Mouse (Mus musculus): ENCODE data around the gene Ssbp3.

DNA sequence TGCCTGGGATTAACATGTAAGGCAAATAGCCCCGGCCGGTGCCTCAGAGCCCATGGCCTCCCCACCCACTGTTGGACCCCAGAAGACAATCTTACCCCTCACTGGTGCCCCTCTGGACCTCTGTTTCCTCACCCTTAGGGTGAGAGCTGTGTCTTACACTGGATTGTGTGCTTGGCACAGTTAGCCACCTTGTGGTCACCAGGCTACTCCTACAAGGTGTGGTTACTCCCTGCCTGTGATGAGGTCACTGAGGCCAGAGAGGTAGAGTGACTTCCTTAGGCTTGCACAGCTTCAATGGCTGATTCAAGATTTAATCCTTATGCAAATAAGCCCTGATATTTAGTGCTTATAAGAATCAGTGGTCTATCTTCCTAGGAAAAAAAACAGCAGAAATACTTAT lies 126.5 kb downstream of the Ssbp3 start:
- TF ChIP-seq CTCF (IDR thresholded peaks at IDR 0.05; ENCODE audit: low read depth, low read length) (no peak), POLR2A (IDR thresholded peaks at IDR 0.05; ENCODE audit: extremely low read depth, insufficient read depth, low read length) (no peak)
